Mouse (Mus musculus) testis, adult 2 months (tissue): ENCODE results near the gene Atp6v0e. TPM values are rescaled to one million over a fixed set of nuclear protein-coding genes. Genes with fewer than 3 reads are reported as not detected.

Experiments used
- H3K27ac ChIP-seq: fragments of 200-500 bp; 2 replicates; pipeline ENCODE4 v1.5.1; 2012; ENCODE audit warnings: low read depth, low read length; ENCODE audit not compliant: control insufficient read depth, insufficient read depth
- H3K27me3 ChIP-seq: fragments of 200-500 bp; 2 replicates; pipeline ENCODE4 v1.6.1; 2012; ENCODE audit warnings: mild to moderate bottlenecking, low read length, moderate library complexity; ENCODE audit not compliant: control insufficient read depth, insufficient read depth
- H3K36me3 ChIP-seq: fragments of 200-500 bp; 2 replicates; pipeline ENCODE4 v1.6.1; 2012; ENCODE audit warnings: mild to moderate bottlenecking, low read length; ENCODE audit not compliant: control insufficient read depth, insufficient read depth
- H3K4me1 ChIP-seq: fragments of 200-500 bp; 2 replicates; pipeline ENCODE4 v1.6.1; 2012; ENCODE audit warnings: low read length; ENCODE audit not compliant: control insufficient read depth, insufficient read depth
- H3K4me3 ChIP-seq: fragments of 200-500 bp; 2 replicates; pipeline ENCODE4 v1.5.1; 2012; ENCODE audit warnings: low read depth, mild to moderate bottlenecking, low read length, moderate library complexity, mixed read lengths; ENCODE audit not compliant: control insufficient read depth
- CTCF ChIP-seq: fragments of 200-500 bp; IDR thresholded peaks from 2 replicates; pipeline ENCODE4 v1.5.1; 2012; ENCODE audit warnings: low read depth, mild to moderate bottlenecking, inconsistent platforms, low read length, moderate library complexity; ENCODE audit not compliant: control insufficient read depth, insufficient read depth, insufficient replicate concordance
- POLR2A ChIP-seq: fragments of 200-500 bp; IDR thresholded peaks from 2 replicates; pipeline ENCODE4 v1.6.1; 2012; ENCODE audit warnings: low read depth, mild to moderate bottlenecking, inconsistent platforms, low read length, moderate library complexity; ENCODE audit not compliant: control insufficient read depth
- polyA plus RNA-seq: library from polyadenylated mRNA; depleted of rRNA; stranded (reverse); fragments of >200 nt; gene quantifications from 2 replicates; pipeline ENCODE4 v1.2.3, GENCODE M21; 2012

The Atp6v0e gene
- polyA plus RNA-seq, 1 experiment = 101 TPM

DNA sequence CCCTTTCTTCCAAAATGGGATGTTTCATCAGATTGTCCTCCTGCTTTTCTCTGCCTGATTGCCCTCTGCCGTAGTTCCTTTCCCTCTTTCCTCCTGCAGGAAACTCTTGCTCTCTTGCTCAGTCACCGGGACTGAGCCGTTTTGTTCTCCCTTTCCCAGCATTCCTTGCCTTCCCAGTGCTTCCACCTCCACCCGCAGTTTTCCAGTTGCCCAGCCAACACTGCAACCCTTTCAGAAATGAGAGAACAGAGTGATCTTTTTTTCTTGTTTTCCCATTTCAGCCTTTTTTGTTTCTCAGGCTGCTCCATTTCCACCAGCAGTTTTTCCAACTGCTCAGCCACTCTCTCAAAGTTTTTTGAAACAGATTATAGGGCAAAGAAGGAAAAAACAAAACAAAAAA is 8.2 kb downstream of the Atp6v0e start:
- Histone ChIP-seq H3K4me1 (no peaks in the 10 kb centered on the region; the same call in 1 of the 2 replicates), H3K27me3 (no peaks in the 10 kb centered on the region), H3K27ac (no peak overlapping the region), H3K4me3 (no peak overlapping the region), H3K36me3 (no peaks in the 10 kb centered on the region)
- TF ChIP-seq CTCF (no peak), POLR2A (no peak)

DNA sequence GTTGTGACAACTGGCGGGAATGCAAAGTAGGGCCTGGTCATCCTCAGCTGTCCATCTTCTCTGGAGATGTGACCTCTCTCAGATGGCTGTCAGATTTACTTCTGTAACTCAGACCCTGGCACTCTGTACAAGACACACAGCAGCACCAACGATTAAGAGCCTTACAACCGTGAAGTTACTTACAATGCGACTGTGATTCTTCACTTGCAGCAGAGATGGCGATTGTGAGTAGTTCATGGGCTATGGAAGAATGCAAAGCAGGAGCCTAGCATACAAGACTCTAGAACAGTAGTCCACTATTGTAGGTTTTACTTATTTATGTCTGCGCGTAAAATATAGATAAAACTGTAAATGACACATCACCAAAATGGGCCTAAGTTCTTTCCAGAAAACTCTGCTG is 12.8 kb downstream of the Atp6v0e start:
- Histone ChIP-seq H3K4me1 (peaks cover 2% of the 10 kb centered on the region), H3K4me3 (peak overlapping the region; percentile 90), H3K27me3 (no peaks in the 10 kb centered on the region), H3K36me3 (no peaks in the 10 kb centered on the region), H3K27ac (no peak overlapping the region; the same call in 1 of the 2 replicates)
- TF ChIP-seq CTCF = no peak
- TF ChIP-seq POLR2A = no peak

DNA sequence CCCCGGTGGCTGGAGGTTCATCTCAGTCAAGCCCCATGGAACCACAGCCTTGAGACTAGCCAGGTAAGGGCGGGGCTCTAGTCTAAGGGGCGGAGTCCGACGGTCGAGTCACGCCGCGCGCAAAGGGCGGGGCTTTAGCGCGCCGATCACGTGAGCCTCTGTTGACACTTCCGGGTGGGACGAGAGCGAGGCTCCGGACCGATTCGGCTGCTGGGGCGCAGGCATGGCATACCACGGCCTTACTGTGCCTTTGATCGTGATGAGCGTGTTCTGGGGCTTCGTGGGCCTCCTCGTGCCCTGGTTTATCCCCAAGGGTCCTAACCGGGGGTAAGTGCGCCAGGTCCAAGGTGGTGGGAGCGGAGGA is 13.2 kb downstream of the Atp6v0e start:
- peak overlapping the region; percentile 90 for H3K4me3 ChIP-seq
- no peaks in the 10 kb centered on the region for H3K27me3 ChIP-seq
- no peaks in the 10 kb centered on the region for H3K36me3 ChIP-seq
- TF ChIP-seq POLR2A = peak; percentile 87
- TF ChIP-seq CTCF = no peak
- peaks cover 2% of the 10 kb centered on the region for H3K4me1 ChIP-seq
- H3K27ac ChIP-seq = peak overlapping the region; percentile 82

DNA sequence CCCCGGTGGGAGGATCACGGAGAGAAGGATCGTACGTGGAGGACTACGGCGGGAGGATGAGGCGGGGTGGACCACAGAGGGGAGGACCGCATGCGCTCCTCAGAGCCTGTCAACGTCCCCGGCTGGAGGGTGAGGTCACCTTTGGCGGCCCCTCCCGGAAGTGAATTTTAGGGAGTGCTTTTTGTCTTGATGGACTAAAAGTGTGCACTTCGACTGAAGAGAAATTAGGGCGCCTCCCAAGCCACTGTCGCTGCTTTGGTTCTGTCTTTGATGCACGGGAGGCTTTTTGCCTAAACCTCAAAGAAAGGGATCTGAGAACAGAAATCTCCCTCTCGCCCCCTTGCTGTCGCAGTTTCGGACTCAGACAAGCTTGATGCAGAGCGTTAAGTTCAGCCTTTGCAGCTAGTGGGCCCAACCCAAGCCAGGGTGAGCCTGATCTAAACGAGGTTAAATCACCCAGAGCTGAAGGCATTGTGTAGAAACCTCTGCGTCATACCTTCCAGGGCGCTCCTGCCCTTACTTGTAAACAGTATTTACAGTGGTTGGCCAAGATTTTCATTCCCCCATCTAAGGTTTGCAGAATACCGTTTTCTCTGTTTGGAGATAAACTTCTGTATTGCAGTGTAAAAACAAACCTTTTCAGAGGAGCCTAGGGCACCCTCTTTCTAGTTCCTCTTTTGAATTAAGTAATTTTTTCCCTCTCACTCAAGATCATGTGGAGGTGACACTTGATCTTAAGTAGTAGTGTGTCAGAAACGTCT is 13.8 kb downstream of the Atp6v0e start:
- peak overlapping the region; percentile 82 for H3K27ac ChIP-seq
- no peak for TF ChIP-seq CTCF
- no peak; the same call in 1 of the 2 replicates for TF ChIP-seq POLR2A
- no peaks in the 10 kb centered on the region for H3K36me3 ChIP-seq
- no peaks in the 10 kb centered on the region for H3K27me3 ChIP-seq
- peak overlapping the region; percentile 90 for H3K4me3 ChIP-seq
- H3K4me1 ChIP-seq = peaks cover 2% of the 10 kb centered on the region

DNA sequence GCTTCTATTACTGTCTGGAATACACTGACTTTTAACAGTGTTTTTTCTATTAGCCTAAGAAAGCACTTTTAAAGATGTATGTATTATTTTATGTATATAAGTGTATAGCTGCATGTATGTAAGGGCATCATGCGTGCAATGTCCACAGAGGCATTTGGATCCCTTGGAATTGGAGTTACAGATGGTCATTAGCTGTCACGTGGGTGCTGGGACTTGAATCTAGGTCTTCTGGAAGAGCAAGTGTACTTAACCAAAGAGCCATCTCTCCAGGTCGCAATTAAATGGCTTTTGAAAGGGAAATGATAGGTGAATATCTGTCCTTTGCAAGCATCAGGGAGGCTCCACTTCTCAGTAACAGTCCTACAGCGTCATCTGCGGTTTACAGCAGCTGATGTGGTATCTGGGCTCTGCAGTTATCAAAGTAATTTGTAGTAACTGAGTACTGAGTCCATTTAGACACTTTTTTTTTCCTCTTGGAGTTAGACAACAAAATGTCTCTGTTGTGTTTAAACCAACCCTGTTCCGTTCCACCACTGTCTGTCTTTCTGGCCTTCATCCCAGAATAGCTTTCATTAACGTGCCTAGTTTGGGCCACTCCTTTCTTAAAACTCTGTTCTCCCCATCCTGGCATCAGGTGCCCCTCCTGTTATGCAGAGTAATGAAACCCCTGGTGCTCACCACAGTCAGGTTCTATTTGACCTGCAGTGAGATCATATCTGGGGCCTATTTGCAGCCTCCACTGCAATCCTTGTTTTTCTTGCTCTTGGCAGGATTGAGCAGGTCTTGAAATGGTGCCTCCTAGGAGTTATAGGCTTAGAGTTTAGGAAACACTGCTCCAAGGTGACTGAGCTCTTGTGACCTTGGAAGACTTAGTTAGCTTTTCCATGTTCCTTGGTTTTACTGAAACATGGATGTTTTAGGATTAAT is 14.9 kb downstream of the Atp6v0e start:
- H3K27me3 ChIP-seq = no peaks in the 10 kb centered on the region
- H3K36me3 ChIP-seq = no peaks in the 10 kb centered on the region
- H3K27ac ChIP-seq = no peak overlapping the region
- peaks cover 2% of the 10 kb centered on the region for H3K4me1 ChIP-seq
- no peak for TF ChIP-seq CTCF
- TF ChIP-seq POLR2A = no peak
- no peak overlapping the region for H3K4me3 ChIP-seq

DNA sequence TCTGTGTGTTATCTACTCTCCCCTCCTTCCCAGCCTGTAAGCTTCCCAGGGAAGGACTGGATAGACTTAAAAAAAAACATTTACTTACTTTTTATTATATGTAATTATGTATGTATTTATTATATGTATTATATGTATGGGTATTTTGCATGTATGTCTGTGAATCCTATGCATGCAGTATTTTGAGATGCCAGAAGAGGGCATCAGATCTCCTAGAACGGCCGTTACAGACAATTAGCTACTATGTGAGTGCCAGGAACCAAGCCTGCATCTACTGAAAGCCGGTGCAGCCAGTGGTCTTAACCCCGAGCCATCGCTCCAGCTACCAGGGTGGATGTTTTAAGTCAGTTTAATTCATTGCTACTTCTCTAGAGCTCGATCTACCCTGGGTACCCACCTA is 18.2 kb downstream of the Atp6v0e start:
- Histone ChIP-seq H3K36me3 (no peaks in the 10 kb centered on the region), H3K4me1 (peaks cover 2% of the 10 kb centered on the region; the same call in 1 of the 2 replicates), H3K27me3 (no peaks in the 10 kb centered on the region), H3K27ac (no peak overlapping the region), H3K4me3 (no peak overlapping the region)
- TF ChIP-seq CTCF (no peak), POLR2A (no peak)
